Mouse (Mus musculus) kidney, postnatal 14 days (tissue): Measurements from ENCODE around the gene Nfib.

Experiments used
- DNase-seq: peaks from one replicate; pipeline ENCODE4 v3.0.0; 2022; ENCODE audit warnings: mixed read lengths

The Nfib gene

GRCm38 (mm10) chr4:82623081-82623538 lies 82.4 kb downstream of the Nfib start:
- DNase-seq = no peak

- peak; percentile 86 for DNase-seq
Observed at GRCm38 (mm10) chr4:82622321-82622836, 83.2 kb downstream of the Nfib start.

GRCm38 (mm10) chr4:82619539-82619941 lies 86.0 kb downstream of the Nfib start:
- peak; percentile 36 for DNase-seq

GRCm38 (mm10) chr4:82619003-82619402 lies 86.5 kb downstream of the Nfib start:
- DNase-seq = no peak

DNA sequence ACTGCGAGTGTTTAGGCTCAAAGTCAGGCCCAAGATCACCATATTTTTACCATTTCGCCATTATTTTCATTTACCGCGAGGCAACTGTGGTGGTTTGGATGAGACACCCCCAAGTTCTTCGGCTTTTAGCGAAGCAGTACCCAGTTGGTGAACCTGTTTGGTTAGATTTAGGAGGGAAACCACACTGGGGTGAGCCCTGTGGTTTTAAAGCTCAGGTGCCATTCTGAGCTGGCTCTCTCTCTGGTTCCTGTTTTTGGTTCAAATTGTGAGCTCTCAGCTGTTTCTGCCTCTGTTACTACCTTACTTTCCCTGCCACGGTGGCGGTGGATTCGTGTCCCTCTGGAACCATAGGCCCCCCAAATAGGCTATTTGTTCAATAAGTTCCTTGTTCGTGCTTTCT lies 88.3 kb downstream of the Nfib start:
- DNase-seq = no peak

GRCm38 (mm10) chr4:82615712-82616111 lies 89.8 kb downstream of the Nfib start:
- DNase-seq = no peak

DNA sequence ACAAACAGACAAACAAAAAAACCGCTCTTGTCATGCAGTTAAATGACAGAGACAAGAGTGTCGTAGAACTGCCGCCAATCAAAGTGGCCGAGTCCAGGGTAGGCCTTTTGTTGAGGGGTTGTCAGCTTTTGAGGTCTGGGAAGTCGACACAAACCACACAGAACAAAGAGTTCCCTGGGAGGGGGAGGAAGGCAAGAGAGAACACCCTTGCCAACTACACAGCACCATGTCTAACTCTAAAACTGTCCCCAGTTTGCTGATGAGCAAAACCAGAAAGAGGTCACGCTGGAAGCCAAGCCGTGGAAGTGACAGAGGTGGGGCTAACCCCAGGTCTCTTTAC lies 91.1 kb downstream of the Nfib start:
- DNase-seq = no peak

GRCm38 (mm10) chr4:82613606-82614465 lies 91.7 kb downstream of the Nfib start:
- DNase-seq = peak; percentile 53

DNA sequence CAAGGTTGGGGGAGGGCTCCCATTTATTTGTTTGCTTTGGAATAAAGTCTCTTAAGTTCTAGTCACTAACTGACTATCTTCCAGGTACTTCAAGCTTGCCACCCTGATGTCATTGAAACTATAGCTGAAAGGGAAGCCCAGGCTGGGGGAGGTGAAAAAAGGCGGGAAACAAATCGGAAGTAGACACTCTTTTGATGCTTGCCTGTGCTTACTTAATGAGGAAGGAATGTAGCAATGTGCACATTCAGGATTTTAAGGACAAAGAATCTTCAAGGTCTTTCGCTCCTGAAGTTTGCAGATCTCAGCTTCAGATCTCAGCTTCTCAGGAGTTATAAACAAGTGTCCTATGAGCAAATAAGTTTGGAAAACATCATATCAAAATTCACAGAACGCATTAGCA lies 95.9 kb downstream of the Nfib start:
- DNase-seq = no peak

DNA sequence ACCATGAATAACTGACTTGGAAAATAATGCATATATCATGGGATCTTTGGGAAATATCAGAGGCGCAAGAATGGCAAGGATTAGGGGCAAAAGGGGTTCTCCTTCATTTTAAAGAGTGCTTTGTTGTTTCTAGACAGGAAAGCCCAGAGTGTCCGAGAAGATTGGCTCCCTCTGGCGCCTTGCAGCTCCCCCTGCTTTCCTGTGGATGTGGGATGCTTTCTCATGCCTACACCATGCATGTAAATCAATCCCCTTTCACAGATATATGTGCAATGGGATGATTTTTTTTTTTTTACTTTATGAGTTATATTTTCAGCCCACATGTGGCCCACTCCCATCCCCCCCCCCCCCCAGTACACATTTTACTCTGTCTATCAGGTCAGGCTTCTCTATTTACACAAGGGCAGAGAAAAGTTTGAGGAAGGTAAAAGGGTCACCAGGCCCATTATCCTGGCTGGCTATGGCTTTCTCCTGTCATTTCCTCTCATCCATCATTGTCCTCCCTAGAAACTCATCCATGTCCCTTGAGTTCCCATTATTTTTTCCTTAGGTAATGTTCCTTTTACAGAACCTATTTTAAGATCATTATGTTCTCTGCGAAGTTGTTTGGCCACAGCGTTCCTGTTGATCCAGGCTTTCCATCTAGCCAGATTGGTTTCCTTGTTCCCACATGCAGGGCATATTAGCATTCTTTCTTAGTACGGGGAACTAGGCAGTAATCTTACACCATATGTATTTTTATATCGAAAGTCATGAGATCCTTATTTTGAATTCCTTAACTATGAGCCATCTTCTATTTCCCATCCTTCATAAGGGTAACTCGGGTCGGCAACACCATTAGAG lies 96.6 kb downstream of the Nfib start:
- no peak for DNase-seq

DNA sequence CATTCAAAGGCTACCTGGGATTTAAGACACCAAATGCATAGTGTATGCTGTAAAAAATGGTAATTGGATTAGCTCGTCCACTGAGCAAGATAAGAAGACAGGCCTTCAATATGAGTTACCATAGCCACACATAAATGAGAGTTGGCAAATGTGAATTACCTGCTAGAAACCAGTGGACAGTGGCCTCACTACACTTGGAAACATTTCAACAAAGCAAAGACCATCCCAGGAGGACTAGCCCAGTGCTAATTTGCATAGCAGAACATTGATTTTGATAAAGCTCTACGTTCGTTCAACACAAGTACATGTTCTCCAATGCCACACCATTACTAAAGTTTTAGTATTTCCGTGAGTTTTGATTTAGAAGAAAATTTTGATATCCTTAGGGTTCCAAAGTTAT lies 98.3 kb downstream of the Nfib start:
- no peak for DNase-seq

GRCm38 (mm10) chr4:82606351-82606750 lies 99.2 kb downstream of the Nfib start:
- DNase-seq = no peak

GRCm38 (mm10) chr4:82605034-82605784 lies 100.3 kb downstream of the Nfib start:
- no peak for DNase-seq

DNA sequence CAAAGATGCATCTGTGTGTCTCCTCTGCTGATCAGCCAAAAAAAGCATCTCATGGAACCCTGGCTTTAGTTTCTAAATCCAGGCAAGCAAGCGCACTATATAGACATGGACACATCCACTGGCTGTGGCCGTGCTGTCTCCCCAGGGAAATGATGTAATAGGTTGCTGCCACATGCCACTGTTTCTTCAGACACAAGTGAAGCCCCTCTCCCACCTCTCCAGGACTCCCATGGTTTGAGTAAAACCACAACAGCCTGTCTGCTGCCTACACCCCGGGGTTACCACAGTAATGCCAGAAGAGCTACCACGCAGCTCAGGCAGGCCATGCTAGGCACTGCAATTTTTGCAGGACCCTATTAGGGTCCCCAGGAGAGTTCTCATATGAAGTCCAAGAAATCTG lies 101.0 kb downstream of the Nfib start:
- DNase-seq = no peak

DNA sequence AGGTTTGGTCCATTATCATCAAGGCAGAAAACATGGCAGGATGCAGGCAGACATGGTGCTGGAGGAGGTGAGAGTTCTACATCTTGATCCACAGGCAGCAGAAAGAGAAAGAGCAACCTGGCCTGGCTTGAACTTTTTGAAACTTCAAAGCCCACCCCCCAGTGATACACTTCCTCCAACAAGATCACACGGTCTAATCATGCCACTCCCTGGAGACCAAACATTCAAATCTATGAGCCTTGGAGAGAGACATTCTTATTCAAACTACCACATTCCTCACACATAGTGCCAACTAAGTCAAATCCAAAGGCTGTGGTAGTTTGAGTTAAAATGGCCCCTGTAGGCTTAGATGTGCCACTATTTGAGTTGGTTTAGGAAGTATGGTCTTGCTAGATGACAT lies 104.9 kb downstream of the Nfib start:
- no peak for DNase-seq

GRCm38 (mm10) chr4:82598436-82598835 lies 107.1 kb downstream of the Nfib start:
- DNase-seq = no peak

DNA sequence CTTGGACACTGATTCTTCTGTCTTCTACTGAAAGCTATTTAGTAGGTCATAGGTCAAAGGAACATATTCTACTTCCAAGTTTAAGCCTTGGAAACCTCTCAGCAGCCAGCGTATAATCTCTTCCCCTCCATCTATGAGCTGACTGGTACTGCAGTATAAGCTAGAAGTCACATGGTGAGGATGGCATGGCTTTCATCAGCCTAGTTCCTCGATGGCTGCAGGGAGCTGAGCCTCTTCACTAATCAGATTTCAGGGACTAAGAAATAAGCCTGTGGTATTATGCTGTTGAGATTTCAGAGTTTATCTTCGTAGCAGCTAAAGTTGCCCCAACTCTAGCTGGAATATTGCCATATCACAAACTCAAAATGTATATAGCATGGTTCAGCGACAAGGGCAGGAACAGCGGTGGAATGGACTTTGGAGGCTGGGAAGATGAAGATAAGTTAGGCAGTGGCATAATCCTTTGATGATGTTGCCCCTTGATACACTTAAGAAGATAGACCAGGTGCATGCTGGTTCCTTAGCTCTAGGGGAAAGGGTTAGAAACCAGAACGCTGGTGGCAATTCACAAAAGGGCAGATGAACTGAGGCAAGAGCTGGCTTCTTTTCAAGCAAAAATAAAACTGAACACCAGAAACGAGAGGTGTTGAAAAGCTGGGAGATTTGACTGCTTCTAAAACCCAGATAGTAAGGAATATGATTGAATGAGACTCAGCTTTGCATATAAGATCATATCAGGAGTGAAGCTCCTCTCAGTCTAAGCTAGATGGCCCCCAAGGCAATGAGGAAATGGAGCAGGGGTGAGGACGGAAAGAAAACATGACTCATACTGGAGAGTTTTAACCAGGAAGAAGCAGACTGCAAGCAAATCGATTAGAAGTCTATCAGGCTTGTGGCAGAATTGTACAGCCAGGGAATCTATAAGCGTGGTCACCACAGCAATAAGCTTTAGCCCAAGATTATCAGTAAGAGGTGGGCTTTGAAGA lies 111.6 kb downstream of the Nfib start:
- no peak for DNase-seq

GRCm38 (mm10) chr4:82592086-82593030 lies 113.2 kb downstream of the Nfib start:
- DNase-seq = no peak

GRCm38 (mm10) chr4:82589345-82589890 lies 116.1 kb downstream of the Nfib start:
- DNase-seq = peak; percentile 52

GRCm38 (mm10) chr4:82588718-82589117 lies 116.8 kb downstream of the Nfib start:
- DNase-seq = no peak
